Mouse (Mus musculus) embryonic facial prominence, embryonic 14.5 days (tissue): ENCODE results near the gene Ptges. TPM values are rescaled to one million over a fixed set of nuclear protein-coding genes. Genes with fewer than 3 reads are reported as not detected.

Experiments
- ATAC-seq: fragments of 200-750 bp; cut with Nextera tagmentation; 2 replicates; pipeline ENCODE4 v1.8.0; 2017; ENCODE audit warnings: low read depth, moderate number of reproducible peaks, moderate TSS enrichment
- DNase-seq: peaks from one replicate; pipeline ENCODE4 v3.0.0-alpha.2; 2015; ENCODE audit warnings: low spot score
- H3K27ac ChIP-seq: fragments of 300-500 bp; sonication (generic); replicated peaks from 2 replicates; pipeline ENCODE4 v1.5.1; 2014; ENCODE audit warnings: low read depth, mild to moderate bottlenecking, low read length, moderate library complexity
- H3K27me3 ChIP-seq: fragments of 300-500 bp; sonication (generic); replicated peaks from 2 replicates; pipeline ENCODE4 v1.6.1; 2014; ENCODE audit warnings: low read length; ENCODE audit not compliant: control insufficient read depth, insufficient read depth
- H3K36me3 ChIP-seq: fragments of 300-500 bp; sonication (generic); 2 replicates; pipeline ENCODE4 v1.6.1; 2014; ENCODE audit warnings: low read length, mixed read lengths; ENCODE audit not compliant: control insufficient read depth, insufficient read depth
- H3K4me1 ChIP-seq: fragments of 300-500 bp; sonication (generic); 2 replicates; pipeline ENCODE4 v1.6.1; 2014; ENCODE audit warnings: antibody characterized with exemption, low read length; ENCODE audit not compliant: control insufficient read depth, insufficient read depth
- H3K4me2 ChIP-seq: fragments of 300-500 bp; sonication (generic); 2 replicates; pipeline ENCODE4 v1.6.1; 2014; ENCODE audit warnings: low read depth, mild to moderate bottlenecking, low read length, moderate library complexity, mixed read lengths
- H3K4me3 ChIP-seq: fragments of 300-500 bp; sonication (generic); 2 replicates; pipeline ENCODE4 v1.5.1; 2014; ENCODE audit warnings: low read depth, mild to moderate bottlenecking, low read length
- H3K9ac ChIP-seq: fragments of 300-500 bp; sonication (generic); 2 replicates; pipeline ENCODE4 v1.6.1; 2014; ENCODE audit warnings: low read depth, mild to moderate bottlenecking, low read length, moderate library complexity, mixed read lengths
- H3K9me3 ChIP-seq: fragments of 300-500 bp; sonication (generic); 2 replicates; pipeline ENCODE4 v1.6.1; 2016; ENCODE audit warnings: low read length; ENCODE audit not compliant: control insufficient read depth
- WGBS: fragments of 180-500 bp; shearing (Covaris S2); extraction: QIAGEN DNeasy Blood & Tissue Kit; methylation state at CpG from one replicate; pipeline ENCODE4 v1.1.7; 2014; 5-methylcytosine and 5-hydroxymethylcytosine counted together
- polyA plus RNA-seq: library from polyadenylated mRNA; unstranded; fragments of >200 nt; fragmentation: Nextera tagmentation; extraction: Ambion mirVana; gene quantifications from 2 replicates; pipeline ENCODE4 v1.2.1, GENCODE M21; 2014

Gene Ptges
- polyA plus RNA-seq, 1 experiment from 2014 or later = 17.3 TPM

- Histone ChIP-seq H3K9me3 (no peaks in the 10 kb centered on the region), H3K27ac (no peak overlapping the region), H3K4me3 (no peak overlapping the region), H3K36me3 (no peaks in the 10 kb centered on the region), H3K9ac (no peak overlapping the region), H3K4me1 (peaks cover 8% of the 10 kb centered on the region), H3K27me3 (no peaks in the 10 kb centered on the region), H3K4me2 (no peak overlapping the region)
- ATAC-seq (no peak), DNase-seq (no peak)
- whole genome bisulfite sequencing = 83% methylated on average over 8 of the region's 8 CpGs
Measured at GRCm38 (mm10) chr2:30913022-30913421, 16.6 kb downstream of the Ptges start.

DNA sequence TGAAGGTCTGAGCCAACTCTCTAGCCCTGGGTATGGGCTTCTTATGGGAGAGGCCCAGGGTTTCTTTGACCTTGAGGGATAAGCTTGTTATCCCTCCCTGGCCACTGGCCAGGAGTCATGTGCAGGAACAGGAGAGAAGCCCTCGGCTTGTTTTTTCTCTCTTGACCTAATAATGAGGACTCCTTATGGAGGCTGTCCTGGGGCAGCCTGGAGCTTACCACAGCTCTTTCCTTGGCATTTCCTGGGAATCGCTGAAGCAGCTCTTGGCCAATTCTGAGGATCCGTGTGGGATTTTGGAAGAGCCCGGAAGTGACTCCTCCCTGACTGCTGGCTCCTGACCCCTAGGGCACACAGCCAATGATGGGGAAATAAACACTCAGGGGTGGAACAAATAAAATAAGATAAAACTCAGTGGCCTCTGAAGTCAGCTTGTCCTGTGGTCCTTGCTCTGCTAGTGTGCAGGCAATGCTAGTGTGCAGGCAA lies 17.3 kb downstream of the Ptges start:
- Histone ChIP-seq H3K9me3 (no peaks in the 10 kb centered on the region), H3K4me3 (no peak overlapping the region), H3K27me3 (no peaks in the 10 kb centered on the region), H3K27ac (no peak overlapping the region), H3K4me1 (peaks cover 8% of the 10 kb centered on the region), H3K36me3 (no peaks in the 10 kb centered on the region), H3K4me2 (no peak overlapping the region), H3K9ac (no peak overlapping the region)
- 18% methylated on average over 4 of the region's 4 CpGs for WGBS
- no peak for ATAC-seq
- DNase-seq = no peak

DNA sequence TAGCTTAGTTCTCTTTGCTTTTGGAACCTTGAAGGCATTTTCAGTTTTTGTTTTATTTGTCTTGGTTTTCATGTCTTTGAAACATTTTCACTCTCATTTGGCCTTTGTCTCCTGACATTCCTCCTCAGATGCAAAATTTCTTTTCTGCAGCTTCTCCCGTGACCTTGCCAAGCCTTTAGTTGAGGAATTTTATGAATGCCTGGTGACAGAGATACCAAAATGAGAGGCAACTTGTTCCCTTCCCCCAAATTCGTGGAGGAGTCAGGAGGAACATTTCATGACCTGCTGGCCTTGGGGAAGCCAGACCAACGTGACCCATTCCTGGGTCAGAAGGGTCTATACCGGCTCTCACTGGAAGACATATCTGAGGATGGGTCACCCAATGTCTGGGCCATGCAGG lies 23.0 kb downstream of the Ptges start:
- ATAC-seq = no peak
- Histone ChIP-seq H3K4me3 (no peak overlapping the region), H3K4me2 (no peak overlapping the region), H3K36me3 (no peaks in the 10 kb centered on the region), H3K9me3 (no peaks in the 10 kb centered on the region), H3K9ac (no peak overlapping the region), H3K27ac (no peak overlapping the region), H3K4me1 (peaks cover 7% of the 10 kb centered on the region), H3K27me3 (no peaks in the 10 kb centered on the region)
- no peak for DNase-seq
- 73% methylated on average over 4 of the region's 4 CpGs for WGBS

- no peaks in the 10 kb centered on the region for H3K36me3 ChIP-seq
- no peak overlapping the region for H3K27ac ChIP-seq
- ATAC-seq (no peak), DNase-seq (no peak)
- H3K4me3 ChIP-seq = no peak overlapping the region
- WGBS = 69% methylated on average over 8 of the region's 8 CpGs
- H3K4me1 ChIP-seq = peaks cover 13% of the 10 kb centered on the region
- no peaks in the 10 kb centered on the region for H3K27me3 ChIP-seq
- H3K9ac ChIP-seq = no peak overlapping the region
- no peak overlapping the region for H3K4me2 ChIP-seq
- H3K9me3 ChIP-seq = no peaks in the 10 kb centered on the region
Measured at GRCm38 (mm10) chr2:30905906-30906305, 23.8 kb downstream of the Ptges start.

DNA sequence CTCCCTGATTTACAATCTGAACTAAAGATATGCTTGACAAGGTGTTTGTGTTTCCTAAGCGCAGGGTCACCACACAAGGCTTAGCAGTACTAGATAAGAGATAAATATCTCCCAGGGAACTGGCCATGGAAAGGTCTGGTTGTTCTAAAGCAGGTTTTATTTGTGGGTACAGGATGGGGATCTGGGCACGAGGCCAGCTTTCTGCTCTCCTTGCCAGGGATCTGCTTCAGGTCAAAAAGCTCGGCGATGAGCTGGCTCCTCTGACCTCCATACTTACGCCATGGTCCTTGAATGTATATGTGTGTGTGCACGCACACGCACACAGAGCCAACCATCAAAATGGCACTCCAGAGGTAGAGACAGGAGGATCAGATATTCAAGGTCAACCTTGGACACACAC lies 24.7 kb downstream of the Ptges start:
- H3K27ac ChIP-seq = no peak overlapping the region
- no peaks in the 10 kb centered on the region for H3K27me3 ChIP-seq
- ATAC-seq (no peak), DNase-seq (no peak)
- peaks cover 13% of the 10 kb centered on the region for H3K4me1 ChIP-seq
- no peak overlapping the region for H3K4me3 ChIP-seq
- H3K9me3 ChIP-seq = no peaks in the 10 kb centered on the region
- H3K4me2 ChIP-seq = no peak overlapping the region
- H3K9ac ChIP-seq = no peak overlapping the region
- 77% methylated on average over 7 of the region's 7 CpGs for WGBS
- 0 out of 2 replicates have a peak, but pooled peaks cover 3% of the 10 kb centered on the region for H3K36me3 ChIP-seq

- H3K9ac ChIP-seq = no peak overlapping the region
- no peak overlapping the region for H3K27ac ChIP-seq
- DNase-seq (no peak), ATAC-seq (no peak)
- no peak overlapping the region for H3K4me3 ChIP-seq
- peaks cover 13% of the 10 kb centered on the region for H3K4me1 ChIP-seq
- 81% methylated on average over 6 of the region's 6 CpGs for WGBS
- H3K27me3 ChIP-seq = no peaks in the 10 kb centered on the region
- no peak overlapping the region for H3K4me2 ChIP-seq
- 0 out of 2 replicates have a peak, but pooled peaks cover 3% of the 10 kb centered on the region for H3K36me3 ChIP-seq
- no peaks in the 10 kb centered on the region for H3K9me3 ChIP-seq
Measured at GRCm38 (mm10) chr2:30904231-30904630, 25.4 kb downstream of the Ptges start.

DNA sequence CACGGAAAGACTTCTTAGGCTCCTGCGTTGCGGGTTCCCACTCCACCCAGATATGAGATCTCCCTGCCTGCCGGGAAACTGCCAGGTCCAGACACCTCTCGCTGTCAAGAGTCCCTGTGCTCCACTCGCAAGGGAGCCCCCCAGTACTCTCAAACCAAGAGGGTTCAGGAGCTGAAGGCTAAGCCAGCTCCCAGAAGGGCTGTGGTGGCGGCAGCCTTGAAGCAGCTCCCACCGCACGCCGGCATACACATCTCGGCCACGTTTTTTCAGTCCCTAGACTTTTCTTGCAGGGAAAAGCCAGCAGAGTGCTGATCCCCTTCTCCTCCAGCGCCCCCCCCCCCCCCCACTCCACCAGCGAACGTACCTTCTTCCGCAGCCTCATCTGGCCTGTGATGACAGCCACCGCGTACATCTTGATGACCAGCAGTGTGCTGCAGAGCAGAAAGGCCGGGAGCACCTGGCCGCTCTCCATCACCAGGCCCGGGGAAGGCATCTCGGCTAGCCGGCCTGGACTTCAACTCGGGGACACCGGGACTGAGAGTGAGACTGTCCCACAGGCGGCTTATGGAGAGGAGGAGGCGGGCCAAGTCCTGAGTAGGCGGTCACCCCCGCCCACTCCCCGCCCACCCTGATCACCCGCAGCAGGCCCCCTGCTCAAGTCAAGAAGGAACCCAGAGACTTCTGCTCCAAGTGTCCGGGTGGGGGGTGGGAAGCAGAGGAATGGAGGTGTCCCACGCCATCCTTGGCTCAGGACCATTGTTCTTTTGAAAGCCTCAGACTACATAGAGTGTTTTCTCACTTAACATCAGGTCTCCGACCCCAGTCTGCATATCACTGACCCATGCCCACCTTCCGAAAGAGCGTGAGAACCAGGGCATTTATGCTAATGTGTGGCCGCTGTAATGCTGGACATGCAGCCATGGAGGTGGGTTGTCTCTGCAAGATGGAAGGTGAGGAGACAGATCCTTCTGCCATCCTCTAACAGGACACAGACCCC lies 26.6 kb downstream of the Ptges start:
- Histone ChIP-seq H3K27ac (no peak overlapping the region), H3K9me3 (no peaks in the 10 kb centered on the region), H3K4me3 (peak overlapping the region; percentile 48), H3K36me3 (0 out of 2 replicates have a peak, but pooled peaks cover 3% of the 10 kb centered on the region), H3K4me2 (peak overlapping the region; percentile 75), H3K4me1 (peaks cover 13% of the 10 kb centered on the region), H3K27me3 (no peaks in the 10 kb centered on the region), H3K9ac (peak overlapping the region; percentile 65)
- DNase-seq = peak; percentile 80
- 7% methylated on average over 32 of the region's 37 CpGs for WGBS
- peak; percentile 75 for ATAC-seq

DNA sequence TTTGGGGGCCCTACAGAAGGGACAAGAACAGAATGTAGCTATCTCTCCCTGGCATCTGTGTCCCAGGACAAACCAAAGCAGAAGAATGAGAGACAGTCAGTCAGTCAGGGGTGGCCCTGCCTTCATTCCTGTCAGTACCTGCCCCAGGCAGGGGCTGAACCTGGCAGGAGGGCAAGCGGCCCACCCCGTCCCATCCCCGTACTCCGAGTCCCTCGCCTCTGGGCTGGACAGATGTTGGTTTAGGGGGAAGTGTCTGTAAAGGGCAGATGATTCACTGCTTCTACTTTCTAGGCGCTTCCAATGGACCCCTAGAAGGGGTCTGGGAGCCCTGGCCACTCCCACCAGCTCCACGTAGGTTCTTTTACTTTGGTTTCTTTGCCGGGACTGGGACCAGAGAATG lies 27.4 kb downstream of the Ptges start:
- Histone ChIP-seq H3K4me1 (peaks cover 19% of the 10 kb centered on the region), H3K36me3 (0 out of 2 replicates have a peak, but pooled peaks cover 3% of the 10 kb centered on the region), H3K27ac (no peak overlapping the region), H3K9me3 (no peaks in the 10 kb centered on the region), H3K4me3 (peak overlapping the region; percentile 48), H3K4me2 (peak overlapping the region; percentile 75), H3K9ac (peak overlapping the region; percentile 65), H3K27me3 (no peaks in the 10 kb centered on the region)
- DNase-seq = no peak
- ATAC-seq = no peak
- WGBS = 23% methylated on average over 6 of the region's 8 CpGs
